Mouse (Mus musculus): ENCODE results near the gene Dusp3.

- TF ChIP-seq POLR2A (IDR thresholded peaks at IDR 0.05; ENCODE audit: extremely low read depth, insufficient read depth, low read length) (no peak), CTCF (IDR thresholded peaks at IDR 0.05; ENCODE audit: low read depth, low read length) (no peak)
Observed at GRCm38 (mm10) chr11:102029966-102030365, 43.2 kb upstream of the Dusp3 start.

All from liver, adult 2 months (tissue).